Mouse (Mus musculus) limb, embryonic 11.5 days (tissue): ENCODE measurements around the gene Jup. TPM values are rescaled to one million over a fixed set of nuclear protein-coding genes. Genes with fewer than 3 reads are reported as not detected.
"Not testable (repeated sequence)": the region's sequence is repeated elsewhere in the genome, so short reads cannot be mapped to it uniquely, and the experiment has no call there.

Experiments used
- ATAC-seq: fragments of 200-750 bp; cut with Nextera tagmentation; 2 replicates; pipeline ENCODE4 v1.8.0; 2017; ENCODE audit warnings: low read depth; ENCODE audit not compliant: insufficient number of reproducible peaks, low FRiP score, low TSS enrichment
- DNase-seq: peaks from one replicate; pipeline ENCODE4 v3.0.0-alpha.2; 2015; ENCODE audit warnings: low spot score
- H3K27ac ChIP-seq: fragments of 300-500 bp; sonication (generic); replicated peaks from 2 replicates; pipeline ENCODE4 v1.5.1; 2014; ENCODE audit warnings: low read depth, mild to moderate bottlenecking, low read length
- H3K27me3 ChIP-seq: fragments of 300-500 bp; sonication (generic); 2 replicates; pipeline ENCODE4 v1.6.1; 2014; ENCODE audit warnings: mild to moderate bottlenecking, low read length, mixed read lengths; ENCODE audit not compliant: control insufficient read depth, insufficient read depth
- H3K36me3 ChIP-seq: fragments of 300-500 bp; sonication (generic); 2 replicates; pipeline ENCODE4 v1.6.1; 2014; ENCODE audit warnings: mild to moderate bottlenecking, low read length, moderate library complexity, mixed read lengths; ENCODE audit not compliant: control insufficient read depth, insufficient read depth
- H3K4me1 ChIP-seq: fragments of 300-500 bp; sonication (generic); 2 replicates; pipeline ENCODE4 v1.6.1; 2014; ENCODE audit warnings: low read length, mixed read lengths; ENCODE audit not compliant: control insufficient read depth, insufficient read depth
- H3K4me2 ChIP-seq: fragments of 300-500 bp; sonication (generic); 2 replicates; pipeline ENCODE4 v1.6.1; 2014; ENCODE audit warnings: low read depth, mild to moderate bottlenecking, moderate library complexity; ENCODE audit not compliant: severe bottlenecking
- H3K4me3 ChIP-seq: fragments of 300-500 bp; sonication (generic); 2 replicates; pipeline ENCODE4 v1.5.1; 2014; ENCODE audit warnings: low read depth, low read length
- H3K9ac ChIP-seq: fragments of 300-500 bp; sonication (generic); 2 replicates; pipeline ENCODE4 v1.6.1; 2014; ENCODE audit warnings: mild to moderate bottlenecking, low read length
- H3K9me3 ChIP-seq: fragments of 300-500 bp; sonication (generic); 2 replicates; pipeline ENCODE4 v1.6.1; 2016; ENCODE audit warnings: low read length; ENCODE audit not compliant: control insufficient read depth
- WGBS: fragments of 180-500 bp; shearing (Covaris S2); extraction: QIAGEN DNeasy Blood & Tissue Kit; methylation state at CpG from one replicate; pipeline ENCODE4 v1.1.7; 2014; 5-methylcytosine and 5-hydroxymethylcytosine counted together
- polyA plus RNA-seq: library from polyadenylated mRNA; unstranded; fragments of >200 nt; fragmentation: Nextera tagmentation; extraction: Ambion mirVana; gene quantifications from 2 replicates; pipeline ENCODE4 v1.2.1, GENCODE M21; 2014

Jup gene
- polyA plus RNA-seq, 1 experiment from 2014 or later, result 29.8 TPM

DNA sequence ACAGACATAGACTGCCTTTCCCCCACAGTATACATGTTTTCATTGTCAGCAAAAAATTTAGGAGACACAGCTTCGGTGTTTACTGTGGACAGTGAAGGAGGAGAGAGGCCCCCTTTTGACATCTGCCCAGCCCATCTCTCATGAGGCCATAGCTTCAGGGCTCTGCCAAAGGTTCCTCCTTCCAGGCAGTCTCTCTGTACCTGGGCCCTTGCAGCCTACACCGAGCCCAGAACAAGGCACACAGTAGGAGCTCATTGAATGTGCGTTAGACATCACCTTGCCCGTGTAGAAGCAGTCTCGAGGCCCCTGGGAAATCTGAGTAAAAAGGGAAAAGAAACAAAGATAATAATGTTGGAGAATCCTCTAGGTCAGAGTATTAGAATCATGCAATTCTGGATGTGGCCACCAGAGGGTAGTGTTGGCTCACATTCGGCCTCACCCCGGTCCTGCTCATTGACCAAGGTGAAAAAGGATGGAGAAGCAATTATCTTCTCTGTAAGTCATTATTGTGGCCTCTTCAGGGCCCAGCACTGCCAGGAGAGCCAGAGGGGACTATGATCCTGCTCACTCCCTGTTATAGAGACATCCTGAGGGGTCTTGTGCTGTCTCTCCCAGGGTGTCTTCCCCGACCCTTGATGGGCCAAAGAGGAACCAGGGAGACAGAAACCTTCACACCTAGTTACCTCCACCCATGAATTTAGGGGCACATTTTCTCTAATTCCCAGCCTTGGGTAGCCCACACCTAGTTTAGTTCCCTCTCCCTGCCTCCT, 35.2 kb downstream of the Jup start:
- no peak overlapping the region for H3K4me3 ChIP-seq
- no peak overlapping the region for H3K27ac ChIP-seq
- no peaks in the 10 kb centered on the region for H3K36me3 ChIP-seq
- peak; percentile 58; the same call in 1 of the 2 replicates for ATAC-seq
- peak; percentile 90 for DNase-seq
- no peak overlapping the region for H3K9ac ChIP-seq
- H3K4me1 ChIP-seq, result no peaks in the 10 kb centered on the region
- H3K4me2 ChIP-seq, result no peak overlapping the region
- WGBS, result 16% methylated on average over 8 of the region's 8 CpGs
- H3K9me3 ChIP-seq, result no peaks in the 10 kb centered on the region
- peaks cover 17% of the 10 kb centered on the region for H3K27me3 ChIP-seq

DNA sequence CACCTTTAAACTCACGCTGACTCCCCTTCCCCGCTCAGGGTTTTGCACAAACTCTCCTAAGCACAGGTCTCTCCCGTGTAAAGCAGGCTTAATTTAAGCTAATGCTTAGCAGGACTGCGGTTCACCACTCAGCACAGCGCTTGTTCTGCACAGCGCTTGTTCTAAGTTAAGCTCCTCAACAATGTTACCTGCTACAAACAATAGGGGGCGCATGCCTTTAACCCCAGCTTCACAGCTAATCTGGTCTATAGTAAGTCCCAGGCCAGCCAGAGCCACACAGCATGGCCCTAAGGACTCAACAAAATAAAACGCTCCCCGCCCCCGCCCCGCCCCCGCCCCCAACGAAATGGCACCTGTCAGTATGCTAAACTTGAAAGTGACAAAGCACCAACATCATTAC, 36.5 kb downstream of the Jup start:
- H3K4me3 ChIP-seq, H3K9me3 ChIP-seq, H3K4me2 ChIP-seq, H3K9ac ChIP-seq, H3K36me3 ChIP-seq, H3K4me1 ChIP-seq, DNase-seq, ATAC-seq, H3K27ac ChIP-seq: not testable (repeated sequence)
- H3K27me3 ChIP-seq, result peaks cover 26% of the 10 kb centered on the region
- WGBS, result no CpG with 5 or more reads among the region's 13 CpGs

DNA sequence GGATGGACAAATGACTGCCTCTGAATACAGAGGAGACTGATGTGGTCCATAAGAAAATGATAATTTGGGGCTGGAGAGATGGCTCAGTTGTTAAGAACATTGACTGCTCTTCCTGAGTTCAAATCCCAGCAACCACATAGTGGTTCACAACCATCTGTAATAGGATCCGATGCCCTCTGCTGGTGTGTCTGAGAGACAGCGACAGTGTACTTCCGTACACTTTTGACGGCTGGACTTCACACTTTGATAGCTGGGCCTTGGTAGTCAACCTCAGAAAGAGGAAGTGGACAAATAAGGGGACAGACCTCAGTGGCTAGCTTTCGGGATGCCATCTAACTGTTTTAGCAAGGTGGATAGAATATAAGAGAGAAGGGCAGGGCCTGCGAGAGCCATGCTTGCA, 37.4 kb downstream of the Jup start:
- ATAC-seq, result no peak
- Histone ChIP-seq H3K27me3 (peaks cover 35% of the 10 kb centered on the region), H3K9me3 (no peaks in the 10 kb centered on the region), H3K27ac (no peak overlapping the region), H3K4me3 (no peak overlapping the region), H3K9ac (no peak overlapping the region), H3K4me2 (no peak overlapping the region), H3K4me1 (peaks cover 1% of the 10 kb centered on the region), H3K36me3 (no peaks in the 10 kb centered on the region)
- no peak for DNase-seq
- 81% methylated on average over 6 of the region's 6 CpGs for WGBS

DNA sequence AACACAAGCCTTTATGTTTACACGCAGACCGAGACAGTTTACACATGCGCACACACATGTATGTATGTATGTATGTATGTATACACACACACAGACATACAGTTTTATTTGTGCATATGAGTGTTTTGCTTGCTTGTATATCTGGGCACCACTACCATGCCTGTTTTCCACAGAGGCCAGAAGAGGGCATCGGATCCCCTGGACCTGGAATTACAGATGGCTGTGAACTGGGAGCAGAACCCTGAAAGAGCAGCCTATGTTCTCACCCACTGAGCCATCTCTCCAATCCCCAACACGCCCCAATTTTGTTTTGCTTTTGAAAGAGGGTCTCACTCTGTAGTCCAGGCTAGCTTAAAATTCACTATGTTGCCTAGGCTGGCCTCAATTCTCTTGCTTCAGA, 40.2 kb downstream of the Jup start:
- Histone ChIP-seq H3K36me3 (no peaks in the 10 kb centered on the region), H3K9me3 (no peaks in the 10 kb centered on the region), H3K4me3 (no peak overlapping the region), H3K4me1 (peaks cover 3% of the 10 kb centered on the region), H3K27ac (no peak overlapping the region), H3K9ac (no peak overlapping the region), H3K27me3 (peaks cover 60% of the 10 kb centered on the region), H3K4me2 (no peak overlapping the region)
- no peak for DNase-seq
- WGBS, result 51% methylated on average over 5 of the region's 5 CpGs
- no peak for ATAC-seq

DNA sequence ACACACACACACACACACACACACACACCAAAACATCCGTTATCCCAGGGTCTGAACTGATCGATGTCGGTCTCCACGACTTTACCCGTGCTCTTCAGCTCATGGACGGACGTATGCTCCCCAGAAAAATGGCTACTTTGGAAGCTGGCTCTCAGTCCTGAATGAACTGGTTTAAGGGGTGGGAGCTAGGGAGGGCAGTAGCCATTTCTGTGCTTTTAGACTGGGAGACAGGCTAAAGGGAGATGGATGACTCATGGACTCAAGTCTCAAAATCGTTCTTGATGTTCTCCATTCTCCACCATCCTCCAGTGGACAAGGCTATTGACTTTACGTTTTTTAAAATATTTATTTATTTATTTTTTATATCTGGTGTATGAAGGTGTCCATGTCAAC, 40.7 kb downstream of the Jup start:
- no peak overlapping the region for H3K4me3 ChIP-seq
- no peak for ATAC-seq
- H3K27me3 ChIP-seq, result peaks cover 60% of the 10 kb centered on the region
- no peak for DNase-seq
- H3K4me1 ChIP-seq, result peaks cover 3% of the 10 kb centered on the region
- 18% methylated on average over 9 of the region's 9 CpGs for WGBS
- H3K9ac ChIP-seq, result no peak overlapping the region
- H3K4me2 ChIP-seq, result no peak overlapping the region
- no peaks in the 10 kb centered on the region for H3K36me3 ChIP-seq
- H3K9me3 ChIP-seq, result no peaks in the 10 kb centered on the region
- no peak overlapping the region for H3K27ac ChIP-seq

DNA sequence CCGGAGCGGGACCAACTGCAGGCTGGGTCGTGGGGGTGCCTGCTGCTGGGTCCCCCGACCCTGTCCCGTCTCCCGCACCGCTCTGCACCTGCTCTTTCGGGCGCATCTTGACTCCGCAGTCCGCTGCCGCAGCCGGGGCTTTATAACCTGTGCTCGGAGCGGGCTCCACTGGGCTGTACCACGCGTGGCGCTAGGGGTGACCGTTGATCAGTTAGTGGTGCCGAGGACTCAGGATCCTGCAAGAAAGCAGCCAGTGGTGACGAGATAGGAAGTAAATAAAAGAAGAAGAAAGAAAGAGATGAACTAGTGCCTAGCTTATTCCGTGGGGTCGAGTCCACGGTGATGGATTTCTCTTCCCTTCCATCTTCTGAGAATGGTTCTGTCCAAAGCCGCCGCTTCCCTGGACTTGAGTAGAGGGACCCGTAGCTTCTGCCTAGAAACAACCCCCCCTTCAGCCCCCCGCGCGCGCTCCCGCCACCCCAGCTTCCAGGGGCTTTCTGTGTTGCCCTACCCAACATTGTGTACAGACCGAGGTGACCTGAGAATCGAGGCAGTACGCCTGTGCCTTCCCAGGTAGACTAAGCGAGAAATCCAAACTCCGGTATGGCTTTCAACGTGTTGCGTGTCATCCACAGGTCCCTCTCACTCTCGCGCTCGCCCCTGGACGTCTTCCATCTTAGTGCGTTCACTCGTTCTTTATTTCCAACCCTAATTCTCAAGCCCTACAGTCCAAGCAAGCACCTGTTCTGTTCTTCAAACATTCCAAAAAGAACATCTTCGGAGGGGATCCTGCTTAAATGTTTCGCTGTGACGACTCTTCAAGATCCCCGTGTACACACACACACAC, 41.4 kb downstream of the Jup start, which contains the start of gene Hap1:
TSS of gene Hap1 (minus strand) at position 157 of the 847 bp plus-strand sequence.
- ATAC-seq, result no peak
- Histone ChIP-seq H3K4me3 (peak within 1 kb of the TSS; percentile 48), H3K27me3 (peaks cover 60% of the 10 kb centered on the region), H3K27ac (no peak within 1 kb of the TSS), H3K9ac (peak within 1 kb of the TSS; percentile 49; the same call in 1 of the 2 replicates), H3K36me3 (no peaks in the 10 kb centered on the region), H3K4me2 (peak within 1 kb of the TSS; percentile 84), H3K4me1 (peaks cover 3% of the 10 kb centered on the region), H3K9me3 (no peaks in the 10 kb centered on the region)
- peak; percentile 81 for DNase-seq
- WGBS, result 2% methylated on average over 49 of the region's 49 CpGs

DNA sequence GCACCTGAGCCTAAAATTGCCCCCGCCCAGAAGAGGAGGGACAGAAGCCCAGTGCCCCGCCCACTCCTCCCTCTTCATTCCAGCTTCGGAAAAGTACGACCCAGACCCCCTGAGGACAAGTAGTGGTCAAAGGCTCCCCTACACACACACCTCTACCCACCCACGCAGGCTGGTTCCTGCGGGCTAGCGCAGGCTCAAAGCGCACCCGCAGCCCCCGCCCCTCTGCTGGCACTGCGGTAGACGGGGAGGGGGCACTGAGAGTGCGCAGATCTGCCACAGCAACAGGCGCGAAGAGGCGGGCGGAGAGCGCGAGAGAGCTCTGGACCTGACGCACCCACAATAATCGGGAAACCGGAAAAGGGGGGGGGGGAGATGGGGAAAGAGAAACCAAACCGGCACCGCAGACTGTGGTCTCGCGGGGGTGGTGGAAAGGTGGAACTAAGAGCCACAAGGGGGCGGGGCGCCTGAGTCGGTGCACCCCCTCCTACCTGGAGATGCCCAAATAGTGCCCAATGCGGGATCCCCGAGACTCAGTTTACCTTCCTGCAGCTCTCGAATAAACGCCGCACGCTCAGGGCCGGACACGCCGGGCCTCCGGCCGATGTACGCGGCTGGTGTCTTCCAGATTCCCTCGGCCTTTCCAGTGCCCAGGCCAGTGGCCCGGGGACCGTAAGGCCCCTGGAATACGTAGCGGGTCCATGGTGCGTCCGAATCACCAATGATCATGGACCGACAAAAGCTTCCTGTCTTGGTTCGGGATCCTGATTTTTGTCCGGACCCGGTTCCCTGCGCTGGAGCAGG, 42.2 kb downstream of the Jup start:
- 2% methylated on average over 53 of the region's 54 CpGs for WGBS
- Histone ChIP-seq H3K9me3 (no peaks in the 10 kb centered on the region), H3K27ac (no peak overlapping the region), H3K9ac (no peak overlapping the region), H3K27me3 (peaks cover 58% of the 10 kb centered on the region), H3K4me1 (peaks cover 3% of the 10 kb centered on the region), H3K4me3 (peak overlapping the region; percentile 48), H3K36me3 (no peaks in the 10 kb centered on the region), H3K4me2 (peak overlapping the region; percentile 84)
- DNase-seq (peak; percentile 48), ATAC-seq (no peak)
